Mouse (Mus musculus): Measurements from ENCODE around the gene Lif. TPM values are rescaled to one million over a fixed set of nuclear protein-coding genes. Genes with fewer than 3 reads are reported as not detected.

Lif gene
- polyA plus RNA-seq, 1 experiment from 2014 or later, result not detected

DNA sequence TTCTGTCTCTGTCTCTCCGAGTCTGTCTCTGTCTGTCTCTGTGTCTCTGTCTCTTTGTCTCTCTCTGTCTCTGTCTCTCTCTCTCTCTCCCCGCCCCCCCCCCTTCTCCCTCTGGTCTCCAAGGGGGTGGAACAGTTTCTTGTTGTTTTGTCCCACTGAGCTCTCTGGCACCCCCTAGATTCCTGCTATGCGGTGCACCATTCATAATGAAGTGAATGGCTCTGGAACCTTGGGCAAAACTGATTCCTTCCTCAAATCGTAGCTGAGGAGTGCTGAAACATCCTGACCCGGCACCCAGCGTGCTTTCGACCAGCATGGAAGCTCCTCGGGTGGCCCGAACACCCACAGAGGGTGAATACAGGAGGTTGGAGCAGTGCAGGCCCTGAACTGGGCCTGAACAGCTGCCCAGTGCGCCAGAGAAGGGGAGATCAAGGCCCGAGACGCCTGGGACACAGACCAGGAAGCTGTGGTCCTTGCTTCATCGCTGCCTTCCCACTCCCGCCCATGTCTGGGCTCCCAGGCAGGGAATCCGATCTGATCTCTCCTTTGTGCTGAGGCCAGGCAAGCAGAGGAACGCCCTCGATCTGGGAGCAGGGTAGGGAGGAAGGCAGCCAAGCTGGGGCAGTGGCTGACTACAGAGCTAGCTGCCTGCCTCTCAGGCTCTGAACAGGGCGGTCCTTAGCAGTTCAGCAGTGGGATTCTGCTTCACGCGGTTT, 13.5 kb downstream of the Lif start:
- ATAC-seq, result no peak
- 37% methylated on average over 19 of the region's 20 CpGs for WGBS (ENCODE audit: insufficient replicate concordance)
- Histone ChIP-seq H3K4me1 (ENCODE audit: insufficient read depth) (peaks cover 7% of the 10 kb centered on the region; the same call in 1 of the 2 replicates), H3K36me3 (replicated peaks; ENCODE audit: insufficient read depth, low read length) (no peaks in the 10 kb centered on the region), H3K4me3 (ENCODE audit: low read depth, low read length) (no peak overlapping the region), H3K9ac (replicated peaks) (no peak overlapping the region), H3K4me2 (ENCODE audit: low read depth, low read length) (peak overlapping the region; percentile 11; the same call in 1 of the 2 replicates), H3K27me3 (ENCODE audit: insufficient read depth, low read length) (peaks cover 34% of the 10 kb centered on the region), H3K9me3 (ENCODE audit: low read length) (no peaks in the 10 kb centered on the region), H3K27ac (ENCODE audit: low read depth) (no peak overlapping the region)
- TF ChIP-seq EP300 (IDR thresholded peaks at IDR 0.05; ENCODE audit: low read depth) (no peak), CTCF (IDR thresholded peaks at IDR 0.05; ENCODE audit: low read depth) (peak; percentile 52)
- no peak for DNase-seq

DNA sequence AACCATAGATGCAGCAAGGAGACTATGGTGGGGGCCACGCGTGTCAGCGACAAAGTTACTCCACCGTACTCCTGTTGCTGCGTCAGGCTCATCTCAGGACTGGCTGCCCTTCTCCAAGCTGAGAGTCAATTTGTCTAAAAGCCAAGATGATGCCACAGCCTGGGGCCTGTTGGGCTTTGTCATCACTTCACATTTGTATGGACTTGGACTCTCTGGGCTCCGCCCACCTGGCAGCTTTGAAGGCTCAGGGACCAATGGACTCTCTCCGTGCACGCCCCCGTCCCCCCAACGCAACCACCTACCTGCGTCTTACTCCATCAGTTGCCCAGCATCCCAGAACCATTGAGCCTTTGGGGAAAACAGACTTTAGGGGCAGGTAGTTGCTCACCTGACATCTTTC, 14.2 kb downstream of the Lif start:
- 78% methylated on average over 11 of the region's 11 CpGs for WGBS (ENCODE audit: insufficient replicate concordance)
- Histone ChIP-seq H3K27ac (ENCODE audit: low read depth) (no peak overlapping the region), H3K9me3 (ENCODE audit: low read length) (no peaks in the 10 kb centered on the region), H3K4me3 (ENCODE audit: low read depth, low read length) (no peak overlapping the region), H3K36me3 (replicated peaks; ENCODE audit: insufficient read depth, low read length) (no peaks in the 10 kb centered on the region), H3K4me1 (ENCODE audit: insufficient read depth) (peaks cover 5% of the 10 kb centered on the region; the same call in 1 of the 2 replicates), H3K4me2 (ENCODE audit: low read depth, low read length) (no peak overlapping the region), H3K27me3 (ENCODE audit: insufficient read depth, low read length) (peaks cover 29% of the 10 kb centered on the region), H3K9ac (replicated peaks) (no peak overlapping the region)
- DNase-seq, result no peak
- ATAC-seq, result no peak
- TF ChIP-seq CTCF (IDR thresholded peaks at IDR 0.05; ENCODE audit: low read depth), result no peak
- no peak for TF ChIP-seq EP300 (IDR thresholded peaks at IDR 0.05; ENCODE audit: low read depth)

DNA sequence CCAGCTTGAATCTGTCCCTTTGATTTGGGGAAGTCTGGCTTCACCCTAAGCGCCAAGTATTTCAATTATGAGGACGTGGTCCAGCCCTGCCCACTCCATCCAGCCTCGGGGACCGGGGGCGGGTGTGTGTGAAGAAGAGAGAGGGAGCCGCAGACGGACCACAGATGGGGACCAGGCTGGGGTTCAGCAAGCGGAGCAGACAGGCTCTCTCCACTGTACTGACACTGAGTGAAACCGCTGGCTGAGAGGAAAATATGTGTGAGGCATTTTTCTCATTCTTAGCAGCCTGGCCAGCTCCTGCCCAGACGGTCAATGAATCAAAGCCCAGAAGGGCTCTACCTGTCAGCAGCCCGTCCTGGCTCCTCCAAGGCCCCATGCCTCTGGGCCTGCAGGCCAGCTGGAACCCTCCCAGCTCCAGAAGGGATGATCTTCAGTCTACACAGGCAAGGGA, 19.1 kb downstream of the Lif start:
- no peak overlapping the region for H3K27ac ChIP-seq (ENCODE audit: low read depth)
- no peak for DNase-seq

DNA sequence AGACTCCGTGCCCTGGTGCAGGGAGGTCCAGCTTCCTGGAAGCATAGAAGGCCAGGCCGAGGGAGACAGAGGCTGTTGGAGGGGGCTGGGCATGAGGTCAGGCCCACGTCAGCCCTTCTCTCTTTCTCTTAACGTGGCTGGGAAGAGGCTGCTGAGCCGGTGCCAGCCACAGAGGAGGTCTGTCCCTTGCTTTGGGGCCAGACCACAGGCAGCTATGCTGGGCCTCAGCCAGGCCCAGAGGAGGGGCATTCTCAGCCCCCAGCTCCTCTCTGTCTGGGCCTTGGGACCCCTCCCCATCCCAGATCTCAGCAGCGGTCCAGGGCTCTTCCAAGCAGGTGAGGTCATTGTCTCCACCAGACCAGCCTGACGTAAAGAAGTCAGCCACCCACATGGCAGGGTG, 22.6 kb downstream of the Lif start:
- Histone ChIP-seq H3K4me1 (ENCODE audit: insufficient read depth) (no peaks in the 10 kb centered on the region), H3K4me2 (ENCODE audit: low read depth, low read length) (no peak overlapping the region), H3K27me3 (ENCODE audit: insufficient read depth, low read length) (no peaks in the 10 kb centered on the region), H3K36me3 (replicated peaks; ENCODE audit: insufficient read depth, low read length) (no peaks in the 10 kb centered on the region), H3K27ac (ENCODE audit: low read depth) (no peak overlapping the region), H3K9ac (replicated peaks) (no peak overlapping the region), H3K4me3 (ENCODE audit: low read depth, low read length) (no peak overlapping the region), H3K9me3 (ENCODE audit: low read length) (no peaks in the 10 kb centered on the region)
- 72% methylated on average over 7 of the region's 7 CpGs for WGBS (ENCODE audit: insufficient replicate concordance)
- TF ChIP-seq EP300 (IDR thresholded peaks at IDR 0.05; ENCODE audit: low read depth), result no peak
- DNase-seq, result no peak
- ATAC-seq, result no peak

More for the DNA sequence above, 19.1 kb downstream of the Lif start:
- Histone ChIP-seq H3K9ac (replicated peaks) (no peak overlapping the region), H3K27me3 (ENCODE audit: insufficient read depth, low read length) (0 out of 2 replicates have a peak, but pooled peaks cover 3% of the 10 kb centered on the region), H3K4me2 (ENCODE audit: low read depth, low read length) (no peak overlapping the region), H3K9me3 (ENCODE audit: low read length) (no peaks in the 10 kb centered on the region), H3K36me3 (replicated peaks; ENCODE audit: insufficient read depth, low read length) (no peaks in the 10 kb centered on the region), H3K4me3 (ENCODE audit: low read depth, low read length) (no peak overlapping the region), H3K4me1 (ENCODE audit: insufficient read depth) (no peaks in the 10 kb centered on the region)
- 69% methylated on average over 11 of the region's 11 CpGs for WGBS (ENCODE audit: insufficient replicate concordance)
- ATAC-seq, result no peak
- TF ChIP-seq EP300 (IDR thresholded peaks at IDR 0.05; ENCODE audit: low read depth) (no peak), CTCF (IDR thresholded peaks at IDR 0.05; ENCODE audit: low read depth) (no peak)

DNA sequence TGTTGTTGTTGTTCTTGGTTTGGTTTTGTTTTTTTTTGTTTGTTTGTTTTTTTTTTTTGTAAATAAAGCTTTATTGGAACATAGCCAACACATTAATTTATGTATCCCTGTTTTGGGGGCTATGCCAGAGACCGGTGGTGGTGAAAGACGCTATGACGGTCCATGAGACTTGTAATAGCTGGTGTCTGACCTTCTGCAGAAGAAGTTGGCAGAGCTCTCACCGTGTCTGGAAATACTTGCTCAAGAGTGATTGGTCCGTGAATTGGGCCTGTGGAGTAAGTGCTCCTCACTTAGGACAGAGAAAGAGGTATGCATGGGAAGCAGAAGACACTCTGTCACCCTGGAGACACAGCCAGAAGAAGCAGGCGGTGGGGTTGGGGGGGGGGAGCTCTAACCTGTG, 24.5 kb downstream of the Lif start:
- H3K36me3 ChIP-seq (replicated peaks; ENCODE audit: insufficient read depth, low read length), result no peaks in the 10 kb centered on the region
- no peak for DNase-seq
- H3K27me3 ChIP-seq (ENCODE audit: insufficient read depth, low read length), result no peaks in the 10 kb centered on the region
- TF ChIP-seq EP300 (IDR thresholded peaks at IDR 0.05; ENCODE audit: low read depth) (no peak), CTCF (IDR thresholded peaks at IDR 0.05; ENCODE audit: low read depth) (no peak)
- no peak for ATAC-seq
- no peak overlapping the region for H3K4me2 ChIP-seq (ENCODE audit: low read depth, low read length)
- no peak overlapping the region for H3K4me3 ChIP-seq (ENCODE audit: low read depth, low read length)
- H3K4me1 ChIP-seq (ENCODE audit: insufficient read depth), result no peaks in the 10 kb centered on the region
- WGBS (ENCODE audit: insufficient replicate concordance), result 71% methylated on average over 6 of the region's 6 CpGs
- H3K9me3 ChIP-seq (ENCODE audit: low read length), result no peaks in the 10 kb centered on the region
- H3K9ac ChIP-seq (replicated peaks), result no peak overlapping the region
- no peak overlapping the region for H3K27ac ChIP-seq (ENCODE audit: low read depth)

DNA sequence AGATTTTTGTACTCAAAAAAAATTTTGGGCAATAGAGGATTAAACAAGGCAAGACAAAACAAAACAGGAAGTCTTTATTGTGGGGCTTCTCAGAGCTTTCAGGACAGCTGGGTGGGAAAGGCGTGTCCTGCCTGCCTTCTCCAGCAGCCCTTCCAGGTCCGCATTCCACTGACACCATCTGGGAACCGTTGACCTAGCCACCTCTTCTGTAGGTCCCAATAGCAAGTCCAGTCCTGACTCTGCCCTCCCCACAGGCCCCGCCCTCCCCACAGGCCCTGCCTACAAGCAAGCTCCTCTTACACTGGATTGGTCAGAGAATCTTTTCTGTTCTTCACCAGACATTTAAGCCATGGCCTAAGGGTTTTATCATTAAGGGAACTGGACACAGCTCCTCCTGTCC, 26.3 kb downstream of the Lif start:
- Histone ChIP-seq H3K9ac (replicated peaks) (no peak overlapping the region), H3K4me3 (ENCODE audit: low read depth, low read length) (no peak overlapping the region), H3K27me3 (ENCODE audit: insufficient read depth, low read length) (no peaks in the 10 kb centered on the region), H3K4me2 (ENCODE audit: low read depth, low read length) (no peak overlapping the region), H3K4me1 (ENCODE audit: insufficient read depth) (no peaks in the 10 kb centered on the region), H3K36me3 (replicated peaks; ENCODE audit: insufficient read depth, low read length) (no peaks in the 10 kb centered on the region), H3K9me3 (ENCODE audit: low read length) (no peaks in the 10 kb centered on the region), H3K27ac (ENCODE audit: low read depth) (no peak overlapping the region)
- TF ChIP-seq CTCF (IDR thresholded peaks at IDR 0.05; ENCODE audit: low read depth) (no peak), EP300 (IDR thresholded peaks at IDR 0.05; ENCODE audit: low read depth) (no peak)
- DNase-seq (no peak), ATAC-seq (peak; percentile 59; the same call in 1 of the 2 replicates)
- 46% methylated on average over 4 of the region's 4 CpGs for WGBS (ENCODE audit: insufficient replicate concordance)
